Mouse (Mus musculus): ENCODE data around the gene Opcml. TPM values are rescaled to one million over a fixed set of nuclear protein-coding genes. Genes with fewer than 3 reads are reported as not detected.

The Opcml gene
- total RNA-seq, 2 experiments from 2014 or later: 1.6 to 1.7 TPM

DNA sequence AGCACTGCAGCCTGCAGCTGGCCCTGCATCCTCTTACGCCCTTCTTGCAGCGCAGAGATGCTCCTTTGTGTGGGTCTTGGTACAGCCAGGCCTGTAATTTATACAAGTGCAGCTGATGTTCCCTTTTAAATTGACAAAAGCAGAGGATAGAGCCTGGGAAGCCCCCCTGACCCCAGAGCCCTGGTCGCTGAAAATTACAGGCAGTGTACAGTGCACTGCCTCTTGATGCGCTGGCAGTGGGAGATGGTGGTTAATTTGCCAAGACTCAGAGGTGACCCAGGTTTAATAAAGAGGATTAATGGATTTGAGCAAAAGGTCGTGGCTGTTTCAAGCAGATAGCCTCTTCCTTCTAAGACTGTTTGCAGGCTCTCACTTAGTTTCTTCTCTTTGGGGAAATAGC lies 39.9 kb downstream of the Opcml start:
- no peak for DNase-seq (ENCODE audit: low spot score)

DNA sequence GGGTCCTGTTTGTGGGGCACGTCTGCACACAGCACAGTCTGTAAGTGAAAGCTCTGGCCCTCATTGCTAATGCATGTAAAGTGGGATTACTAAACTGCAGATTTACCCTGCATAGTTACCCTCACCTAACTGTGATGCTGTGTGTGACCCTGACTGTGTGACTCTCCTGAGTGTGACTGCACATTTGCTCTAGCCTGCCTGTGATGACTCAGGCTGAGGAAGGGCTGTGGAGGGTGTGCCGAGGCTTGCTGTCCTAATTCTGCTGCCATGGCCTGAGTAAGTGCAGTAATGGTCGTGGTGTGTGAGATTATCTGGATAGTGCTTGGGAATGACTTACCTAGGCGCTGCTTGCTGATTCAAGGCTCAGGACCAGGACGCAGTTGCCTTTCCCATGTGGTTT lies 52.2 kb downstream of the Opcml start:
- no peak for DNase-seq (ENCODE audit: low spot score)

DNA sequence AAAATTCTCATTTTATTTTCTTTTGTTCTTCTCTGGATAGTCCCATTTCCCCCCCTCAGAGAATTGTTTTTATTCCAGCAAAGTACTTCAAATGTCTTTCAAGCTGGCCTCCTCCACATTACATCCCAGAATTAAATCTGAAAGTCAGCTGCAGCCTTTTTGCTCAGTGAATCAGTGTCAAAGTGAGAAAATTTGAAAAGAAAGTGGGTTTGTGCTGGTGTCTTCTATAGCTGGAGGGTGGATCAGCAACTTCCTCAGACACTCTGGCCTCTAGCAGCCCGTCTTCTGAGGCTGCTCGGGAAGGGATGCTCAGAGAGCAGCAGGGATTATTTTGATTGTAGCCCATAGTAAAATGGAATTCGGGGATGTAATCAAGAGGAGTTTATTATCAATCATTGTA lies 81.0 kb downstream of the Opcml start:
- no peak for DNase-seq (ENCODE audit: low spot score)

DNA sequence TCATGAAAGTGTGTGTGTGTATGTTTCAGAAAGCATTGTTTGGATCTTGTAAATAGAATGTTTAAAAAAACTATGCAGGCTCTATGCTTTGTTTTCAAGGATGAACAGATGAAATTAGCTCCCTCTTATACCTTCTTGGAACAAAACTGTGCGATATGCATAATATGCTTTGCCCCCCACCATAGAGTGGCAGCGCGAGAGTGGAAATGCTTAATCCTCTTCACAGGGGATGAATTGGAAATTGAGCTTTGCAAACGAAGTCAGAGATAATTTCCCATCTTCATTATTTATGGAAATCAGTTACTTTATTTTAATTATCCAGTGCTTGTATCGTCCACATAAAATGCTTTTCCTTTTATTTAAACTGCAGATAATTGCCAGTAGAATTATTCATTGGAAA lies 99.1 kb downstream of the Opcml start:
- no peak for DNase-seq (ENCODE audit: low spot score)

DNA sequence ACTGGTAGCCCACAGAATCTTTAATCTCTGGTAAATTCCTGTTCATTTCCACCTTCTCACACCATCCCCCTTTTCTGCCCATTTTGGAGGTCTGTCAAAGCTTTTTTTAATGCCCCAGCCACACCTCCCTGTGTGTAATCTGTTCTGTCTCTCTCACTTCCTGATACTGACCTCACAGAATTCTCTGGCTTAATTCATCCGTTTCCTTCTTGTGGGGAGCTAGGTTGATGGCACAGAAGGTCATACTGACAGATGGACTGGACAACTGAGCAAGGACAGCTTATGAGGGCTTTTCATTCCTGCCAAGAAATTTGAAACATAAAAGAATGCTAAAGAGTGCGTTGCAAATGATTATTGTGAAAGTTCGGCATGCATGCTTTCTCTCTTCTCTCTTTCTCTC lies 126.7 kb downstream of the Opcml start:
- no peak for DNase-seq (ENCODE audit: low spot score)

DNA sequence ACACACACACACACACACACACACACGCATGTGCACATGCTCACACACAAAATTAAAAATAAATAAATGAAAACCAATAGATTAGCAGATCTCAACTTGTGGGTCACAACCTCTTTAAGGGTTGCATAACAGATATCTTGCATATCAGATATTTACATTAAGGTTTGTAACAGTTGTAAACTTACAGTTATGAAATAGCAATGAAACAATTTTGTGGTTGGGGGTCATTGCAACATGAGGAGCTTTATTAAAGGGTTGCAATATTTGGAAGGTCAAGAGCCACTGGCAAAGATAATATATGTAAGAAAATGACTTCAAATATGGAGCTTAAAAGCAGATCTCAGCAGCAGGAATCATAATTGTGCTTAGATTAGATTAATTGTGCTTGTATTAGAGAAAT lies 132.9 kb downstream of the Opcml start:
- DNase-seq (ENCODE audit: low spot score): no peak

DNA sequence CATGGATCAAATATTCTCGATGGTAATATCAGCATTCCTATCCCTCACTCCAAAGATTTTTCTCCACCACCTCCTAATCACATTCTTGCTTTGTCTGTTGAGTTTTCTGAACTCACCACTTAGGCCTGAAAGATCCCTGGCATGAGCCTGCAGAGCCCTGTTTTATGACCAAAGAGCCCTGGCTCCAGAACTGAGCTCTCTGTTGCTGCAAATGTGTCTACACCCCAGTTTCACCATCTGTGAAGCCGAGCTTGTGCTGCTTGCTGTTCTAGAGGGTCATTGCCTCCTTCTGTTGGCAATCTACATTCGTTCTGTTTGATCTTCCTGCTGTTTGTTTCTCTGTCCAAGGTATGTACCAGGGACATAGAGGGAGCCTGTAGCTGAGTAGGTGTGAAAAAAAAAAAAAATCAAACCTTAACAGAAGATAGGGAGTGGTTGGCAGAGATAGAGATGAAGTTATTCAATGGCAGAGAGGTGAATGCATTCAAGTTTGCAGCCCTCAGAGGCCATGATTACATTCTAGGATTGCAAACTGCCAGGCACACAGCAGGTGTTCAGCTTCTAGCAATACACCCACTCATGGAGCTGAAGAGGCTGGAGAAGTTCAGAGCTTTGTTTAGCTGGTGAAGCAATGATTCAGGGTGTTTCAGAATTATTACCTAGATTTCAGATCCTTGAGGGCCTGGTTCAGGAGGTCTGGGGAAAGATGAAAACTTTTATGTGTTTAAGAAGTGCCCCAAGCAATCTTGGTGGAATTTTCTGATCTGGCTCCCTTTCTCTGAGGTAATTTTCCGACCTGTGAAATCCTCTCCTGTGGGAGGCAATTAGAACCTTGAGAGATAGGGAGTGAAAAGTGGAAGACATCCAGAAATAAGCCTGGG lies 133.6 kb downstream of the Opcml start:
- no peak for DNase-seq (ENCODE audit: low spot score)

DNA sequence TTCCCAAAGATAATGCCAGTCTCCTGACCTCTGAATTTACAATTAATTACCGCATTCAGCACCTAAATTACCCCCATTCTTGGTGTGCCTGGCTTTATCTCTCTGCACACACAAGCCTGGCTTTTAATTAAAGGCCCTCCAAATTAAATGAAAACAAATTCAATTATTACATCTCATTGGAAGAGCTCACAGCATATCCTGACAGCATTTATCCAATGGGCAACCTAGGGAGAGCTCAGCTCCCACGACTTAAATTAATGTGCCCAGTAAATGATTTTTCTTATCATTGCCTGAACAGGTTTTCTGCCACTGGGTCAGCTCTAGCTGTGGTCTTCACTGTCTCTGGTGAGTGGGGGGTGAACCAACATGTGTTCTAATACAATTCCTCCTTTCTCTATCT lies 135.1 kb downstream of the Opcml start:
- DNase-seq (ENCODE audit: low spot score): no peak

DNA sequence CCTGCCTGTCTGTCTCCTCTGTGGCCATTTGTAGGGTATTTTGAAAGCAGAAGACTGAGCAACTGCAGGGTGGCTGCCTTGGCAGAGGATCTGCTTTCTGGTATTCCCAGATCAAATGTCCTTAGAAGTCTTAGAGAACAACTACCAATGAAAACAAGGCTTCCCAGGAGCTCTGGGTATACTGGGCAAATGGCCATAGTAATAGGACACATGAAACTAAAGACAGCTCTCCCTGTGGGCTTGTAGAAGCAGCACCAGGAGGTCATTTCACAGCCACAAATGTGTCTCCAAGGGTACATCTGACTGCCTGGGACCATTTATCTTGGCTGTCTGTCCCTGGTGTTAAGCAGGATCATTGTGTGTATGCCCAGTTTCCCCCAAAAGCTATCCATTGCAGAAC lies 146.7 kb downstream of the Opcml start:
- peak; percentile 75 for DNase-seq (ENCODE audit: low spot score)

DNA sequence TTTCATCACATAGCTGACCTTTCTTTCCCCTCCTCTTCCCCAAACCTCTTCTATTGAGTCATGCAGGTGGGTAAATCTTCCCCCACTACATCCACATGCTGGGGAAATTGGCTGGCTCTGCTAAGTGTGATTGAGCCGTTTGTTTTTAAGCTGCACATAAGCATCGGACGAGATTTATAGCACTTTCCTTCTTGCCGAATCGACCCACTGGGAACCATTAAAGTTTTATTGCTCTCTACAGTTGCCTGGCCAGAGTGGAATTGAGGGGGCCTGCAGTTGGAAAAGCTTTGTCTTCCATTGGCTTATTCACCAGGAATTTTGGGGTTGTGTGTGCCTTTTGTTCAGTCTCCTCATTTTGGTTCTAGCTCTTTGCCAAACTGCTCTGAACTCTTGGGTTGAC lies 147.1 kb downstream of the Opcml start:
- no peak for DNase-seq (ENCODE audit: low spot score)

DNA sequence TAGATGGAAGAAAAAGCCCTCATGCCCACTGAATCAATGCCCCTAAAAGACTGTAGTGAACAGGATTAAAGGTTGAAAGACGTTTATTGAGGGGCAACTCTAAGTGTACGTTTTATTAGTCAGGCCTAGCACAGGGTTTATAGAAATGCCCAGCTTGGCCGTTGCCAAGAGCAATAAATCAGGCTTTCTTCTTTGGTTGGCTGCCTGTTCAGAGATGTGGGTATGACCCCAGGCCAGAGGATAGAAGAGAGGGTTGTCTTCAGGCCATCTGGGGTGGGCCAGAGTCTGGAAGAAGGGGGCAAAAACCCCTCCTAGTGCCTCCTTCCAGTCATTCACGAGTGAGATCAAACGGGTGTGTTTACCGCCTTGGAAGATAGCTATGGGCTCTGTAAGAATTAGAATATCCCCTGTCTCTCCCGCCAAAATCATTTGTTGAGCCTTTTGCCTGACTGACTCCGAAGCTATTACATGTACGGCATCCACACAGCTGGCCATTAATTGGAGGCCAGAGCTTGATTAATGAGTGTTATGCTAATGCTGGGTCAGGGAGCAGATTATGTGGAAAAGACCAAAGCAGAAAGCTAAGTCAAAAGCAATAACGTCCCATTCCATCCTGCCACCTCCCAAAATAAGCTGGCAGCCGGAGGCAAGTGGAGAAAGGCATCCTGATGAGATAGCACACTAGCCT lies 154.9 kb downstream of the Opcml start:
- DNase-seq (ENCODE audit: low spot score): no peak

DNA sequence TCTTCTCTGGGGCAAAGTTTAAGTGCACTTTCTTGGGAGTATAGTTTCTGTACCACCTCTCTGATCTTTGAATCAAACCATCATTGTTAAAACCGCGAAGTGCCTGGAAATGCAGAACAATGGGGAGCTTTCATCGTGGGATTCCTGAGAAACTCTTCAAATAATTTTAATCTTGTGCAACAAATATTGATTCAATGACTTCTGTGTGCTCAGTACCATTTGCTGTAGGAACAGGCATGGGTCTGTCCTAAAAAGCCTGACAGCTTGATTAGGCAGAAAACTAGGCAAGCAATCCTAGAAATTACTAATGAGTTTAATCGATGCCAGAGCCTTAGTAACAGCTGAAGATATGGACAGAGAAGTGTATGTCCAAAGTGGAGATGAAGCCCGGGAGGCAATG lies 160.5 kb downstream of the Opcml start:
- no peak for DNase-seq (ENCODE audit: low spot score)

DNA sequence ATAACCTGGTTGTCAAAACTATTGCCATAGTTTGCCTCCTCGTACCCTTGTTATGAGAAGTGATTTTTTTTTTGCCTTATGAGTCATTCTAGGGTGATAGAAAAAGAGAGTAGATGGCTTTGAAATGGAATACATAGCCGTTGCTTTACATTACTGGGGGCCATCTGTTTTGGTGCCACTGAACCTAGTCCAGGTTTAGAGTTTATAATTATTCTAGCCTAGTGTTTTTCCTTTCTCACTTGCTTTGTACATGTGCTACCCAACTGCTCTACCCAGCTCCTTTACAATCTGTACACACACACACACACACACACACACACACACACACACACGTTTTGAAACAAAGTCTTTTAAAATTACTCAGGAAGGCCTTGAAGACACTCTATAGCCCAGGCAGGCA lies 171.1 kb downstream of the Opcml start:
- no peak for DNase-seq (ENCODE audit: low spot score)

DNA sequence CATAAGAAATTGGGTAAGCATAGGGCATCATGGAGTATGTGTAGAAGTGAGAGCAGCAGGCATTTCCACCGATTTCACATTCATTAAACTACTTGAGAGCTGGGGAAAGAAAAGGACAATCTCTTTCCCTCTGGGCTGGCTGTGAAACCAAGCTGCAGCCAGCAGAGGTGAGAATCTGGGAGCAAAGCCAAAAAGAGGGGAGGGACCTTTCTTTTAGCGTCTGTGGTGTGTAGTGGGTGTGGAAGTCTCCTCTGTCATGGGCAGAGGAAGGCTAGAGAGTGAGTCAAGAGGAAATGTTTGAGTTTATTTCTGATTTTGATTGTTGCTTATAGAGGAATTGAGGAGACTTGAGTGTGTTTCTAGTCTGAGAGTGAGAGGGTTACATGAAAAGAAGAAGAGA lies 172.8 kb downstream of the Opcml start:
- no peak for DNase-seq (ENCODE audit: low spot score)

DNA sequence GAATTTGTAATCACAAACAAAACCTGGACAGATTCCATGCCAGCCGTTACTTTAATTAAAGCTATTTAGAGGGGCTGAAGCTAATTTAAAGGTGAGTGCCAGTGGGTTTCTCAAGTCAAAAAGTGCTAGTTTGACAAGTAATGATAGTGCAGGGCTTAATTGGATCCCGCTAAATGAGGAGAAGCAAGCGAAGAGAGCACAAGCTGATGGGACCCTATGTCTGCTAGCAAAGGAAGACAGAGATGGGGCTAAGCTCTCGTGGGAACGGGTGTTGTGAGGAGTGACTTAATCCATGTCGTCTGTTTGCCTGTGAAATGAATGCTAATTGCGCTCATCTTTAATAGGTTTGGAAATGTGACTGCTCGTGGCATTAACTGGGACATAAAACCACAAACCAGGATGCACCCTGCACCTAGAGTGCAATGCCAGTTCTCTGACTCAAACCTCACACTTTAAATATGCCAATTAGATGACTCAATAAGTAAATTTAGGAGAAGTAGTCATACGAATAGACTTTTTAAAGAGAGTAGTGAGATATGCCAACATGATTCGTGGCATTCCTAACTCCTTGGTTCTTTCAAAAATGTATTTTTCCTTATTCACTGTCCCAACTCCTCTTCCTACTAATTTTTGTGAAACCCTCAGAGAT lies 174.5 kb downstream of the Opcml start:
- no peak for DNase-seq (ENCODE audit: low spot score)

DNA sequence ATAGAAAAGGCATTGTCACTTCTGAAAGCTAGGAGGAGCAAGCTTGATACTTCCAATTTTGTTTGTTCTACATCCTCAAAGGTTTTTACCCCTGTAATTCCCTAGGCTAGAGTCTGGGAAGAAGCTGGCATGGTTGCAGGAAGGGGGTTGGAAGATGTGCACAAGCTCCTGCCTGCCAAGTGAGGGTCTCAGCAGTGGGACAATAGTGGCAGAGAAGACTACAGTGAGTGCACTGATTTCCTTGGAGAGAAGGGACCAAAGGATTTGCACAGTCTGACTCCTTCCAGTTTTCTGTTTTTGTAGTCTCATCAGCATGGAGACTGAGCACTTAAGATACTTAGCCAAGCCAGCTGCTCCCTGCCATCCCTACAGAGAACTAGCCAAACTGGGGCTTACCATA lies 177.7 kb downstream of the Opcml start:
- DNase-seq (ENCODE audit: low spot score): no peak

DNA sequence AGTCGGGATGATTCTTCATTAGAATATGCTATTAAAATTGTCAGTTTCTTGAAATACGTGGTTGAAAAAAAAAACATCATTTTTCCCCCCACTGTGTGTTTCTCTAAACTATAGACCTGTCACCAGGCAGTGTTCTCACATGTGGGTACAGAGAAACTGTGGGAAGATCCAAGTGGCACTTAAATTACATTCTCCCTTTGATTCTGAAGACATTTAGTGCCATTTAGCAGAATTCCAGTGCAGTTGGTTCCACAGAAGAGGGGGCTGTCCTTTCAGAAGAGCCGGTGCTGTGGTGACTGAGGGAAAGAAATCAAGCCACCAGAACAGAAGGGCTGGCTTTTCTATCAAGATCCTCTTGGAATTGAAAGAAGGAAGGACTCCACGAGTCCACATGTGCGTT lies 181.7 kb downstream of the Opcml start:
- no peak for DNase-seq (ENCODE audit: low spot score)

DNA sequence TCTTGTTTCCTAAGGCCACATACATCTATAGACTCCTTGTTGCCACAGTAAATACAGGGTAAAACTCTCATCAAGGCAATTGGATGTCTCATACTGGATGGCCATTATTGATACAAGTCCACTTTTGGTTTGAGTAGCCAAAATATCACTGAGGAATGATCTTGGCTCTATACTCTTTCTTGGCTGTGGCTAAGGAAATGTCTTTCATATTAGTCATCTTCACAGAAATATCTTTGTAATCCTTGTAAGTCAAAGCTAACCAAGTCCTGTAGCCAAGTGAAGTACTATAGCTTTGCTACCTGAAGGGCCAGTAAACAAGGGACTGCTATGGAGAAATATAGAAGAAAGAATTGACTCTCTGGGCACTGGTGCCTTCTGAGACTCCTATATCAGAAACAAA lies 192.0 kb downstream of the Opcml start:
- DNase-seq (ENCODE audit: low spot score): no peak

DNA sequence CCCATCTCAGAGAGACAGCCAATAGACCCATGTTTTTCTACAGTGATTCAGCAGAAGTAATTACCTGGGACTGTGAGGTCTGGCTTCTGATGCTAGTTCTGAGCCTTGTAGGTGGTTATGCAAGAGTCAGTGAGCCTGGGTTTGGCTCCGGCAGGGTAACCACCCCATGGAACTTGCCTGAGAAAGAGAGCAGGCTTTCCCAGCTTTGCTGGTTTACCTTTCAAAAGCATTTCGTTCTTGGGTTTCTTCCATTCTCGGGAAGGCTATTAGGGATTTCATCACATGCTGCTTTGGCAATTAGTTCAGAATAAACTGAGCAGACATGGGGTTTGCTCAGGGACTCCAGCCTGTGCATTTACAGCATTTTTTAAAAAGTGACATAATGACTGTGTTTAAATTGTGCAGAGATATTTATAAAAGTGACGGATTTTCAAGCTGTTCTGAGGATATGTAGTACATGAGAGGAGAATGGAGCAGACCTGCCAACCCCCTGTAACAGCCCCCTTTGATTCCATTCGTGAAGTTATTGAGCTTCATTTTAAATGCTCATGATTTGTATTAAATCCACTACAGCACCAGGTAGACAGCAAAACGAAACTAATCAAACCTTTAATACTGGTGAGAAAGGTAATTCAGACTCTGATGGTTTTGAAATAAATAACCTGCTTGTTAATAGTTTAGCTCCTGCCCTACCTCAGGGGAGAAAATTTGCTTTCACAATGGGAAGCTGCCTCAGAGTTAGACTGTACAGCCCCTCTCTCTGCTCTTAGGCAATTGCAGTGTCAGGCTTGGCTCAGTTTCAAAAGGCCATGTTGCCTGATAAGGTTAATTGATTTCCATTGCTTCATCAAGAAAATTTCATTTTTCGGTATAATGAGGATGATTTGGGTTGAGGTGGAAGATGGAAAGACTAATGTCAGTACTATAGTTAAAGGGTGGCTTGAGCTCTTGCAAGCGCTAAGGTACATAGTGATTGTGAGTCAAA lies 196.3 kb downstream of the Opcml start:
- DNase-seq (ENCODE audit: low spot score): no peak

DNA sequence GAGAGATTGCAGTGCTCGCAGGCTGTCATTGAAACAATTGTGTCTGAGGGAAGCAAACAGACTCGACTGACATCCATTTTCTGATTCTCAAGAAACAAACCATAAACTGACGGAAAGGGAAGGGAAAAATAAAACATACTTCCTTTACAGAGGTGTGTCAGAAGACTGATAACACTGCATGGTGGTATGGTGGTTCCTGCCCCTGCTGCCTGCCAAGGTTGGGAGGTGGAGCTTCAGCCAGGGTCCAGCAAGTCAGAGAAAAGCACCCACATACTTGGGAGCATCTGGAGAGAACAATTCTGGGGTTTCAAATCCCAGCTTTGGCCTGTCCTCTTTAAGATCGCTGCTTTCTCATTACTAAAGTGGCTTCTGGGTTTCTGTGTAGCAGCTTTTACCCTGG lies 201.0 kb downstream of the Opcml start:
- DNase-seq (ENCODE audit: low spot score): no peak

DNA sequence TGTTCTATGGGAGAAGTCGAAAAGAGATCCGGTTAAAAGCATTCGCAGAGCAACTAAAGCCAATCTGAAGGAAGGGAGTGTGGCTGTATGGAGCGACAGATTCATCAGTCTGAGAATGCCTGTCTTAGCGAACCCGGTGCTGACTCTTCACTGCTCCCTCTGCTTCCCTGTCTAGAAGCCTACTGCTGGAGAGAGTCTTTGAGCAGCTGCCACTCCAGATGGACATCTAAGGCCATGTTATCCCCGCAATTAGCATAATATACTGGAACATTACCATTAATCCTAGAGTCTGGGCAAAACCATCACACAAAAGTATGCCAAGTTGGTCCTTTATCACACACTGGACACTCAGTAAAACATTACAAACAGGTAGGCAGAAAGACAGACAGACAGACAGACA lies 206.0 kb downstream of the Opcml start:
- DNase-seq (ENCODE audit: low spot score): no peak

All from gastrocnemius, adult 18-20 months (tissue).